Mouse (Mus musculus) central nervous system, embryonic 14 days (tissue): ENCODE measurements around the gene Fgfr1op. TPM values are rescaled to one million over a fixed set of nuclear protein-coding genes. Genes with fewer than 3 reads are reported as not detected.

Experiments
- polyA plus RNA-seq: library from polyadenylated mRNA; depleted of rRNA; stranded (reverse); fragments of >200 nt; gene quantifications from 2 replicates; pipeline ENCODE4 v1.2.3, GENCODE M21; 2012; rRNA removed

Fgfr1op gene
- polyA plus RNA-seq = 15.2 and 15.8 TPM in 2 replicates

DNA sequence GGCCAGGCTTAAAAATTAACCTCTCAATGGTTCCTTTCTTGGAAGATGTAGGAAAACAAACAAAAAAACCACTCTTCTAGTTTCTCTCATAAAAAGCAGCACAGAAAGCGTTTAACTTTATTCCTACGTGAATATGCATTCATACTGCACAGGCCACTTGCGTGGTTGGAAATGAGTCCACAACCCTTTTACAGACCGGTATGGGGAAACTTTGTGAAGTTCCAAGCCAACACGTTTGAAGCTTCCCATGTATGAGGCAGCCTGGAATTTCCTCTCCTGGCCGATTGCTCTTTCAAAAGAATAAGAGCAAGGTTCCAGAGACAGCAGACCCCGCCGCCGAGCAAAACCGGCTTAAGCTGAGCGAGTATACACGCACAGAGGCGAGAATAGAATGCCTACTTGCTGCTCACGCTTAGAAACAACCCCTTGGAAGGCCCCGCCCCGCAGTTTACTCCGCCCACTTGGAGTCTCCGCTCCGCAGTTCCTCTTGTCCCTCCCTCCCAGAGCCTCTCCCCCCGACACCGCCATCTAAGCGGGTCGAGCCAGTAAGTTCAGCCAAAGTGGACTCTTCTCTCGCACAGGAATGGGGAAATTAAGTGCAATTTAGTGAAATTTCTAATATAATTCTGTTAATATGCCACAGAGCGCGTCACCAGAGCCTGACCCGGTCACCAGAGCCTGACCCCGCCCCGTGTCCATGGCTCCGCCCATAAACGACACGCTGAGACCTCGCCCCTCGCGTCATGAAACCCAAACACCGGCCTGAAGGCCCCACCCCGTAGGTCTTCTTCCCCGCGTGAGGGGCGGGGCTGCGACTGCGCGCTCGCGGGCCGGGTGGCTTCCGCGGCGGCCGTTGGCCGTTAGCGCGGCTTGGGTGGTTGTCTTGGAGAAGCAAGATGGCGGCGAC is at the start of gene Fgfr1op:
Fgfr1op (plus strand) TSS at position 801 of the 907 bp plus-strand sequence.

DNA sequence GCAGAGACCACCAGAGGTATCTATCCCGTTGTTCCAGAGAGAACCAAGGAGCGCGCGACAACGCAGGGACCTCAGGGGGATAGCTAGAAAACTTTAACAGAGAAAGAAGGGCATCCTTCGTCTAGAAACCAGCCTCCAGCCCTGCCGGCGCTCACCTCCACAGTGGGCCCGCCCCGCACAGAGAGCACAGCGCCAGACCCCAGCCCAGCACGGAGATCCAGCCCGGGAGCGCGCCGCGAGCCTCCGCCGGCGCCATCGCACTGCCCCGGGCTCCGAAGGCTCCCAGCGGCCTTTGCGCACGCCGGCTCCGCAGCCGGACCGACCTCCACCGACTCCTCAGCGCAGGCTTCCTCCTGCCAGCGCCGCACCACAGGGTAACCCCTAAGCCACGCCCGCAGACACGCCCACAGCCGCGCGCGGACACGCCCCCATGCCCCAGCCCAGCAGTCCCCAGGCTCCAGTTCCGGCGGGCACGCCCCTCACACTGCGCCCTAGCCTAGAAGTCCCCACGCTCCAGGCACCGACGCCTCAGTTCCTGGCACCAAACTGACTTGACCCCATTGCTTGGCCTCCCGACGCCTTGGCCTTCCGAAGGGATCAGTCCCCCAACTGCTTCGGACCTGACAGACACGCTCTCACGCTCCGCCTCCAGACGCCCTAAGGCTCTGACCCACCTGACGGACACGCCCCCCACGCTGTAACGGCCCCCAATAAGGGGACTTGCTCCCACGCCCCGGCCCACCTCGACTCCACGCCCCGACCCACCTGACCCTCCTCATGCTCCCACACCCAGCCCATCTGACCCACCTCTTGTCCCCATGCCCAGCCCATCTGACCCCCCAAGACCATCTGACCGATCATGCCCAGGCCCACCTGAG is 17.6 kb upstream of the Fgfr1op start, which contains the start of the genes Gm49673 and Rnaset2a:
Gm49673 (minus strand) TSS at position 350 of the 878 bp plus-strand sequence.
Rnaset2a (minus strand) TSS at position 659 of the 878 bp plus-strand sequence.

DNA sequence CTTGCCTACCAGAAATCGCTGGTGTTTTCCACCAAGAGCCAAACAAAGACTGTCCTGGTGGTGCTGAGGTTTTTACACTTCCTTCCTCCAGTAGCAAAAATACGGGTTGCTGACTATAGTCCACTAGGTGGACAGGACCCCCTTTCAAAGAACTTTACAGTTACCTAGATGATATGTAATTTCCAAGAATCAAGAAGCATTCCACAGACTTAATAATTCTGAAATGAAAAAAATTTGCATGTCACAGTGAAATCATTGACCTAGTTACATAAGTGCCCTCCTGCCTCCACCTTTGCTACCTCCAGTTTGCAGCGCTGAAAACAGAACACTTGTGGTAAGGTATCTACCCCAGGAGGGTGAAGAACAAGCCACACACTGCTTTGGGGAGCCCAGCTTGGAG is 70.4 kb downstream of the Fgfr1op start, which contains the start of gene Ccr6:
Ccr6 (plus strand) TSS at position 301 of the 400 bp plus-strand sequence.

Other genes with a start within 250 kb of the Fgfr1op start
- 0.56 and 0.59 TPM in 2 replicates for gene Tagap, start 239.5 kb upstream of the Fgfr1op start, polyA plus RNA-seq
- 52.8 and 67.8 TPM in 2 replicates for gene Rsph3a, start 219.9 kb upstream of the Fgfr1op start, polyA plus RNA-seq
- 0.17 and 0.59 TPM in 2 replicates for gene Gm49673, start 17.7 kb upstream of the Fgfr1op start, polyA plus RNA-seq
- 16.5 and 18.5 TPM in 2 replicates for gene Rnaset2a, start 17.4 kb upstream of the Fgfr1op start, polyA plus RNA-seq
- 0.14 TPM in 1 of 2 replicates, not detected in the other for gene Ccr6, start 70.5 kb downstream of the Fgfr1op start, polyA plus RNA-seq
- 132 and 149 TPM in 2 replicates for gene Mpc1, start 117.4 kb downstream of the Fgfr1op start, polyA plus RNA-seq
- gene Sft2d1, start 145.6 kb downstream of the Fgfr1op start, polyA plus RNA-seq = 163 and 174 TPM in 2 replicates
- gene Prr18, start 172.0 kb downstream of the Fgfr1op start, polyA plus RNA-seq = 19.2 and 20.3 TPM in 2 replicates
- 1.00 and 1.2 TPM in 2 replicates for gene T2, start 190.5 kb downstream of the Fgfr1op start, polyA plus RNA-seq